Mouse (Mus musculus) intestine, embryonic 14.5 days (tissue): ENCODE measurements around the gene A130010J15Rik. TPM values are rescaled to one million over a fixed set of nuclear protein-coding genes. Genes with fewer than 3 reads are reported as not detected.

Source experiments
- ATAC-seq: fragments of 200-750 bp; cut with Nextera tagmentation; replicated peaks from 2 replicates; pipeline ENCODE4 v1.8.0; 2017; ENCODE audit warnings: low read depth, moderate number of reproducible peaks, moderate TSS enrichment, moderate library complexity; ENCODE audit not compliant: low FRiP score, low TSS enrichment
- DNase-seq: peaks from one replicate; pipeline ENCODE4 v3.0.0-alpha.2; 2018; ENCODE audit warnings: low spot score
- H3K27ac ChIP-seq: fragments of 300-500 bp; sonication (generic); 2 replicates; pipeline ENCODE4 v1.5.1; 2014; ENCODE audit warnings: low read depth, mild to moderate bottlenecking, control low read depth
- H3K27me3 ChIP-seq: fragments of 300-500 bp; sonication (generic); replicated peaks from 2 replicates; pipeline ENCODE4 v1.6.1; 2014; ENCODE audit warnings: low read length, control low read depth; ENCODE audit not compliant: control insufficient read depth, insufficient read depth
- H3K36me3 ChIP-seq: fragments of 300-500 bp; sonication (generic); 2 replicates; pipeline ENCODE4 v1.6.1; 2014; ENCODE audit warnings: low read length, control low read depth; ENCODE audit not compliant: control insufficient read depth, insufficient read depth
- H3K4me1 ChIP-seq: fragments of 300-500 bp; sonication (generic); replicated peaks from 2 replicates; pipeline ENCODE4 v1.6.1; 2014; ENCODE audit warnings: low read length, control low read depth, mixed read lengths; ENCODE audit not compliant: control insufficient read depth, insufficient read depth
- H3K4me2 ChIP-seq: fragments of 300-500 bp; sonication (generic); 2 replicates; pipeline ENCODE4 v1.6.1; 2014; ENCODE audit warnings: low read length
- H3K4me3 ChIP-seq: fragments of 300-500 bp; sonication (generic); 2 replicates; pipeline ENCODE4 v1.5.1; 2014; ENCODE audit warnings: low read depth, low read length, control low read depth, mixed read lengths
- H3K9ac ChIP-seq: fragments of 300-500 bp; sonication (generic); 2 replicates; pipeline ENCODE4 v1.6.1; 2014; ENCODE audit warnings: mild to moderate bottlenecking, low read length
- H3K9me3 ChIP-seq: fragments of 300-500 bp; sonication (generic); 2 replicates; pipeline ENCODE4 v1.6.1; 2016; ENCODE audit warnings: low read length, control low read depth; ENCODE audit not compliant: control insufficient read depth
- WGBS: fragments of 180-500 bp; shearing (Covaris S2); extraction: QIAGEN DNeasy Blood & Tissue Kit; methylation state at CpG from one replicate; pipeline ENCODE4 v1.1.7; 2014; 5-methylcytosine and 5-hydroxymethylcytosine counted together
- polyA plus RNA-seq: library from polyadenylated mRNA; unstranded; fragments of >200 nt; fragmentation: Nextera tagmentation; extraction: Ambion mirVana; gene quantifications from 2 replicates; pipeline ENCODE4 v1.2.1, GENCODE M21; 2014

Gene A130010J15Rik
- 15.6 and 17.1 TPM in 2 replicates for polyA plus RNA-seq

DNA sequence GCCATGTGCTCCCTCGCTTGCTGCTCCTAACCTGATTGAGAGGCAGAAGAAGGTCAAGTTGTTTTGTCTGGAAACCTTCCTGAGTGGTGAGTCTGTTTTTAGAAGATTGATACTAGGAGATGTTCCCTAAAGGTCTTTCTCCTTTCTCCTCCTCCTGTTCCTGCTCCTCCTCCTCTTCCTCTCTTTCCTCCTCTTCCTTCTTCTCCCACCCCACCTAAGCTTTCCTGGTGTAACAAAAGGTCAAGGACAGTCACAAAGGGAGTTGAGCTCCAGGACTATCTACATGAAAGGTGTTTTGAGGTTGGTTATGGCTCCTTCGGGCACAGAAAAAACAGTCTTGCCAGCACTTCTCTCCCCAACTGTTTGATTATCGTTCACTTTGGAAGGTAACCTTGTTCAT, at the start of gene A130010J15Rik:
Gene A130010J15Rik, plus strand, starts transcription at position 301 of the 400 bp plus-strand sequence.
- H3K4me3 ChIP-seq, result no peak within 1 kb of the TSS
- no peak within 1 kb of the TSS for H3K9ac ChIP-seq
- no peaks in the 10 kb centered on the region for H3K9me3 ChIP-seq
- ATAC-seq (no peak), DNase-seq (no peak)
- H3K27me3 ChIP-seq, result no peaks in the 10 kb centered on the region
- H3K4me1 ChIP-seq, result peaks cover 13% of the 10 kb centered on the region
- WGBS, result 97% methylated on average over 3 of the region's 3 CpGs
- H3K27ac ChIP-seq, result no peak within 1 kb of the TSS
- 0 out of 2 replicates have a peak, but pooled peaks cover 7% of the 10 kb centered on the region for H3K36me3 ChIP-seq
- H3K4me2 ChIP-seq, result no peak within 1 kb of the TSS

DNA sequence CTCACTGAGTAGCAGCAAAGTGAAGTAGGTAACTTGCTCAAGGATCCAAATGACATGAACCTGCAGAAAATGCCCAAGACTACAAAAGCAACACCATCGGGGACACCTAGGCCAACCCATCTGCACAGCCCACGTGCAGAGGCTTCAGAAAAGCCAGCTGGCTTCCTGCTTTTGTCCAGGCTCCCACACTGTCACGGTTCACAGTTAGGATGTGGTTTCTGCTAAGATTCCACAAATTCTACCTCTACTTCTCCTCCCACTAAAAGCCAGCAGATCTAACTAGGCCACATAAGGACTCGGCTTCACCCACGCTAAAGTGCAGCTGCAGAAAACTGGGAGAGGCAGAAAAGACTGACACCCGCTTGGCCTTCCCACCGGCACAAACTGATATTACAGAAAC, 45.1 kb upstream of the A130010J15Rik start:
- no peaks in the 10 kb centered on the region for H3K9me3 ChIP-seq
- H3K4me1 ChIP-seq, result no peaks in the 10 kb centered on the region
- H3K36me3 ChIP-seq, result peaks cover 87% of the 10 kb centered on the region
- no peak overlapping the region for H3K27ac ChIP-seq
- H3K4me2 ChIP-seq, result no peak overlapping the region
- 92% methylated on average over 7 of the region's 7 CpGs for WGBS
- DNase-seq, result no peak
- H3K27me3 ChIP-seq, result no peaks in the 10 kb centered on the region
- no peak for ATAC-seq
- H3K4me3 ChIP-seq, result no peak overlapping the region
- no peak overlapping the region for H3K9ac ChIP-seq

DNA sequence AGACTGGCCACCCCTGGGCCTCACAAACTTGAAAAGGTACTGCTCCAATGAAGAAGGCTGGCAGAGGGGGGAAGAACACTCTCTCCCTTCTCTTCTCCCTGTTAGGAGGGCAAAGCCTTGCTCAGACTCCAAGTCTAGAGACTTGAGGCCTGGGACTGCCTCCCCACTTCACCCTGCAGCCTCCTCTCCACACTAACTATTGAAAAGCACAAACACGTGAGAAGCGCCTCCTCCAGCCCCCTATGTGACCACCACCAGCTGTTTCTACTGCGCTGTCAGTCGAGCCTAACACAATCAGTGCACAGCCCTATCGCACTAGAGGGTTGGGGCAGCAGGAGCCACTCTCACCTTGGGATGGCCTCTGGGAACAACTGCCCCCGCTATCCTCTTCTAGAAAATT, 44.6 kb upstream of the A130010J15Rik start:
- Histone ChIP-seq H3K9ac (no peak overlapping the region), H3K27me3 (no peaks in the 10 kb centered on the region), H3K4me1 (no peaks in the 10 kb centered on the region), H3K4me2 (no peak overlapping the region), H3K27ac (no peak overlapping the region), H3K4me3 (no peak overlapping the region), H3K36me3 (peaks cover 87% of the 10 kb centered on the region), H3K9me3 (no peaks in the 10 kb centered on the region)
- ATAC-seq (no peak), DNase-seq (no peak)
- 95% methylated on average over 6 of the region's 6 CpGs for WGBS

DNA sequence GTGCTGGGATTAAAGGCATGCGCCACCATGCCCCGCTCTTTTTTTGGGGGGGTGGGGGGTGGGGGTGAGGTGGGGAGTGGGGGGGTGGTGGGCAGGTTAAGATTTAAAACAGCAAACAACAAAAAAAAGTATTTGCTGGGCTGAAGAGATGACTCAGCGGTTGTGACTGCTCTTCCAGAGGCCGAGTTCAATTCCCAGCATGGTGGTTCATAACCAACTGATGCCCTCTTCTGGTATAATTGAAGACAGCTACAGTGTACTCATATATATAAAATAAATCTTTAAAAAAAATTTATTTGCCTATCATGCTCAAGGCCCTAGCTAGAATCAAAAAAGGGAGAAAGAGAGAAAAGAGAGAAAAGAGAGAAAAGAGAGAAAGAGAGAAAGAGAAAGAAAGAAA, 42.0 kb upstream of the A130010J15Rik start:
- H3K4me2 ChIP-seq, result no peak overlapping the region
- WGBS, result 82% methylated on average over 4 of the region's 4 CpGs
- H3K27ac ChIP-seq, result no peak overlapping the region
- ATAC-seq (no peak), DNase-seq (no peak)
- H3K36me3 ChIP-seq, result peaks cover 63% of the 10 kb centered on the region
- H3K27me3 ChIP-seq, result no peaks in the 10 kb centered on the region
- H3K4me3 ChIP-seq, result no peak overlapping the region
- H3K9ac ChIP-seq, result no peak overlapping the region
- H3K4me1 ChIP-seq, result peaks cover 12% of the 10 kb centered on the region
- no peaks in the 10 kb centered on the region for H3K9me3 ChIP-seq

DNA sequence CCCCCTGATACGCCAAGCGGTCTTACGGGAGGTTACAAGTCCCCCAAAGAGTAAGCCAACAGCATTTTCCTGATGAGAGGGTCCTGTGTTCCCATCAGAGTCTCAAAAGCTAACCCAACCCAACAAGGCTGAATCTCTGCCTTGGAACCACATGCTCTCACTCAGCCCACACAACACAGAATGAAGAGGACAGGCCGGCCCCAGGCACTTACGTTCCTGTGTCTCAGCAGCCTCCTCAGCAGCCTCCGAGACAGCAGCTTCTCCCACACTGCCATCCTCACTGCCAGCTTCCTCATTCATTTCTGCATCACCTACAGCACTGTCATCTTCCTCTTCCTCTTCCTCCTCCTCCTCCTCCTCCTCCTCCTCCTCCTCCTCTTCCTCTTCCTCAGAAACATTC, 39.8 kb upstream of the A130010J15Rik start:
- ATAC-seq (no peak), DNase-seq (no peak)
- peaks cover 41% of the 10 kb centered on the region for H3K36me3 ChIP-seq
- H3K27ac ChIP-seq, result no peak overlapping the region
- no peaks in the 10 kb centered on the region for H3K9me3 ChIP-seq
- H3K4me2 ChIP-seq, result no peak overlapping the region
- H3K4me3 ChIP-seq, result no peak overlapping the region
- no peak overlapping the region for H3K9ac ChIP-seq
- no peaks in the 10 kb centered on the region for H3K27me3 ChIP-seq
- peaks cover 15% of the 10 kb centered on the region for H3K4me1 ChIP-seq
- WGBS, result 90% methylated on average over 6 of the region's 6 CpGs

DNA sequence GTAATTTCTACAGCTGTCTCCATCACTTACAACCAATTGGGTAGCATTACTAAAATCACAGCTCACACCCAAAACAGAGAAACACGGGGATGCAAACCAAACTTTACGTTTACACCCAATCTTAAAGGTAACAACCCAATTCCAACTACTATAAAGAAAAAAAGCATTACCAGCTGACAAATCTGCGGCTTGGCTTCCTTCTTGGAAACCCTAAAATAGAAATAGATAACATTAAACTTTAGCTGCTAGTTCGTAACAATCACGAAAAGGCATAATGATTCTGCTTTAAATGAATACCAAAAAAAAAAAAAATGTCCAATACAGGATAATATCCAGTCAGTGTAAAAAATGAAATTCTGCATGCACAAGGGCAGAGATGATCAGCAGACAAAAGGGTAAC, 38.5 kb upstream of the A130010J15Rik start:
- WGBS, result 28% methylated on average over 5 of the region's 5 CpGs
- H3K9me3 ChIP-seq, result no peaks in the 10 kb centered on the region
- H3K36me3 ChIP-seq, result peaks cover 30% of the 10 kb centered on the region
- H3K27me3 ChIP-seq, result no peaks in the 10 kb centered on the region
- peaks cover 15% of the 10 kb centered on the region for H3K4me1 ChIP-seq
- peak overlapping the region; percentile 54 for H3K4me2 ChIP-seq
- no peak for DNase-seq
- H3K9ac ChIP-seq, result peak overlapping the region; percentile 75
- peak overlapping the region; percentile 85 for H3K4me3 ChIP-seq
- H3K27ac ChIP-seq, result no peak overlapping the region
- no peak for ATAC-seq

DNA sequence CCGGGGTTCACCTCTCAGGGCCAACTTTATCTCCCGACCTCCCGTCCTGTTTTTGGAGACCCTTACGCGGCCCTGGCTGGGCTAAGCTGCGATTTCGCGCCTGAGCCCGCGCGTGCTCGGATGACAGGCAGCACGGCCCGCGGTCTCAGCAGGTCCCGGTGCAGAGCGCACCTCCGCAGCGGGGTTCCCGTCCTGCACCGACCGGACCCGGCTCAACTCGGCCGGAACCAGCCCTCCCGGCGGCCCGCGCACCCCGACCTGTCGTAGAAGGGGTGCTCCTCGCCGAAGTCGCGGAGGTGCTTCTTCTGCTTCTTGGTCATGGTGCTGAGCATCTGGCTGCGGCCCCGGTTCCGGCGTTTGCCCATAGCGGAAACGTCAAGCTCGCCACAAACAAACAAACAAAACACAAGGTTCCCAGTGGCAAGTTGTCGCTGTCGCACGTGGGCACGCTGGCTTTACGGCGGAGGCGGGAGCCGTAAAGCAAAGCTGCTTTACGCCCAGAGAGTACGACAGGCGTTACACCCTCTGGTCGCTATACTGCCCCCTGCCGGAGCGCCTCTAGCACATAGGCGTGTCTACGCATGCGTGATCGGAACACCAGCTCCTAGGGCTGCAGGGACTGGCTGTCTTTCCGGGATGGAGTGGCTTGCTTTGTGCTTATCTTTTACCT, 37.9 kb upstream of the A130010J15Rik start, which contains the start of gene Diexf:
Gene Diexf, minus strand, starts transcription at position 487 of the 670 bp plus-strand sequence.
- Histone ChIP-seq H3K27me3 (no peaks in the 10 kb centered on the region), H3K36me3 (peaks cover 24% of the 10 kb centered on the region), H3K27ac (peak within 1 kb of the TSS; percentile 60), H3K9me3 (no peaks in the 10 kb centered on the region), H3K9ac (peak within 1 kb of the TSS; percentile 75), H3K4me1 (peaks cover 15% of the 10 kb centered on the region), H3K4me2 (peak within 1 kb of the TSS; percentile 60), H3K4me3 (peak within 1 kb of the TSS; percentile 85)
- under 1% methylated on average over 61 of the region's 61 CpGs for WGBS
- ATAC-seq, result peak; percentile 84
- DNase-seq, result peak; percentile 100

DNA sequence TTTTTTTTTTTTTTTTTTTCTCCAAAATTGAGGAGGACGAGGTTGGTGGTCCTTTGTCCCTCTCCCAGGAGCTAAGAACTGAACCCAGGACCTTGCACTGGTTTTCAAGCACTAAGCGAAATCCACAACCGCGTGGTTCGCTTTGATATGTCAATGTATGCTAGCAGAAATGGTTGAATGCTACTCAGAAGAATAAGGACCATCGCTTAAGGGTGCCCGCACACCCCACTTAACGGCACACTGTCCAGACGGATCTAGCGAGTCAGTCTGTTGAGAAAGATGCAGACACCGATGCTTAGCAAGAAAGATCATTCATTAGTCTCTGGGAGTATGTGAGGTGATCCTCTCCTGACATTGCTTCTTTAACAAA, 37.4 kb upstream of the A130010J15Rik start:
- no peaks in the 10 kb centered on the region for H3K27me3 ChIP-seq
- peak overlapping the region; percentile 60 for H3K4me2 ChIP-seq
- DNase-seq (no peak), ATAC-seq (peak; percentile 18; the same call in 1 of the 2 replicates)
- peaks cover 15% of the 10 kb centered on the region for H3K4me1 ChIP-seq
- peak overlapping the region; percentile 41 for H3K9ac ChIP-seq
- WGBS, result 24% methylated on average over 11 of the region's 11 CpGs
- H3K4me3 ChIP-seq, result peak overlapping the region; percentile 85
- peak overlapping the region; percentile 60 for H3K27ac ChIP-seq
- H3K9me3 ChIP-seq, result no peaks in the 10 kb centered on the region
- peaks cover 22% of the 10 kb centered on the region for H3K36me3 ChIP-seq

DNA sequence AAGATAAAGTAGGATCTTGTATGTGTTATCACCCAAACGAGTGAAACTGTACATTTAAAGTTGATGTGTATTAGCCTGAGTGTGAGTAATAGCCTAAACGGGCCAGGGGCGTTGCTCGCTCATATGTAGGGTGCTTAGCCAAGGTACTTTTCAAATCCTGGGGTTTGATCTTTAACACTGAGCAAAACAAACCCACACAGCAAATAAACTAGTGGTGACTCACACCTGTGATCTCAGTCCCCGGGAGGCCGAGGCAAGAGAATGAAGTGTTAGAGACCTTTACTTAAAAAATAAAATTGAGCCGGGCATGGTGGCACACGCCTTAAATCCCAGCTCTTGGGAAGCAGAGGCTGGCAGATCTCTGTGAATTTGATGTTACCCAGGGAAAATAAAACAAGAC, 37.0 kb upstream of the A130010J15Rik start:
- peaks cover 15% of the 10 kb centered on the region for H3K4me1 ChIP-seq
- DNase-seq, result no peak
- peak overlapping the region; percentile 60 for H3K4me2 ChIP-seq
- no peaks in the 10 kb centered on the region for H3K27me3 ChIP-seq
- peaks cover 22% of the 10 kb centered on the region for H3K36me3 ChIP-seq
- 46% methylated on average over 8 of the region's 8 CpGs for WGBS
- ATAC-seq, result peak; percentile 44
- peak overlapping the region; percentile 60 for H3K27ac ChIP-seq
- H3K9me3 ChIP-seq, result no peaks in the 10 kb centered on the region
- no peak overlapping the region for H3K9ac ChIP-seq
- H3K4me3 ChIP-seq, result peak overlapping the region; percentile 85
